Mouse (Mus musculus): ENCODE results near the gene Trmt13.

- TF ChIP-seq CTCF (IDR thresholded peaks at IDR 0.05; ENCODE audit: extremely low read depth, insufficient read depth, low read length) (no peak), POLR2A (IDR thresholded peaks at IDR 0.05; ENCODE audit: extremely low read depth, insufficient read depth, low read length) (no peak)
Observed at GRCm38 (mm10) chr3:116622641-116623040, 8.3 kb upstream of the Trmt13 start.
